Mouse (Mus musculus) neural tube, embryonic 13.5 days (tissue): ENCODE data around the gene Adgrl2. TPM values are rescaled to one million over a fixed set of nuclear protein-coding genes. Genes with fewer than 3 reads are reported as not detected.
A peak's percentile ranks its signal among the peaks of the same experiment; 100 is the strongest.

ENCODE experiments used
- ATAC-seq: fragments of 200-750 bp; cut with Nextera tagmentation; 2 replicates; pipeline ENCODE4 v1.8.0; 2017; ENCODE audit warnings: low read depth, mild to moderate bottlenecking, moderate TSS enrichment, moderate library complexity
- H3K27ac ChIP-seq: fragments of 300-500 bp; sonication (generic); replicated peaks from 2 replicates; pipeline ENCODE4 v1.5.1; 2015; ENCODE audit warnings: moderate library complexity, mild to moderate bottlenecking, inconsistent platforms
- H3K27me3 ChIP-seq: fragments of 300-500 bp; sonication (generic); 2 replicates; pipeline ENCODE4 v1.6.1; 2015; ENCODE audit warnings: mild to moderate bottlenecking, inconsistent platforms
- H3K36me3 ChIP-seq: fragments of 300-500 bp; sonication (generic); 2 replicates; pipeline ENCODE4 v1.6.1; 2015; ENCODE audit warnings: mild to moderate bottlenecking, inconsistent platforms
- H3K4me1 ChIP-seq: fragments of 300-500 bp; sonication (generic); replicated peaks from 2 replicates; pipeline ENCODE4 v1.6.1; 2015; ENCODE audit warnings: inconsistent platforms
- H3K4me2 ChIP-seq: fragments of 300-500 bp; sonication (generic); 2 replicates; pipeline ENCODE4 v1.6.1; 2015; ENCODE audit warnings: inconsistent platforms, mild to moderate bottlenecking, moderate library complexity
- H3K4me3 ChIP-seq: fragments of 300-500 bp; sonication (generic); 2 replicates; pipeline ENCODE4 v1.5.1; 2015; ENCODE audit warnings: mild to moderate bottlenecking, inconsistent platforms
- H3K9ac ChIP-seq: fragments of 300-500 bp; sonication (generic); 2 replicates; pipeline ENCODE4 v1.6.1; 2015; ENCODE audit warnings: moderate library complexity, mild to moderate bottlenecking, inconsistent platforms
- H3K9me3 ChIP-seq: fragments of 300-500 bp; sonication (generic); 2 replicates; pipeline ENCODE4 v1.6.1; 2016; ENCODE audit warnings: inconsistent platforms
- WGBS: fragments of 180-500 bp; shearing (Covaris S2); methylation state at CpG from one replicate; pipeline ENCODE4 v1.1.7; 2015; 5-methylcytosine and 5-hydroxymethylcytosine counted together
- polyA plus RNA-seq: library from polyadenylated mRNA; unstranded; fragments of >200 nt; fragmentation: Nextera tagmentation; extraction: Ambion mirVana; gene quantifications from 2 replicates; pipeline ENCODE4 v1.2.1, GENCODE M21; 2015

The Adgrl2 gene
- polyA plus RNA-seq, 1 experiment from 2014 or later: 132 TPM

- no peaks in the 10 kb centered on the region for H3K36me3 ChIP-seq
- H3K4me2 ChIP-seq: no peak overlapping the region
- H3K4me1 ChIP-seq: peaks cover 50% of the 10 kb centered on the region
- no peaks in the 10 kb centered on the region for H3K9me3 ChIP-seq
- no peak for ATAC-seq
- no peaks in the 10 kb centered on the region for H3K27me3 ChIP-seq
- H3K27ac ChIP-seq: no peak overlapping the region
- WGBS: 56% methylated on average over 13 of the region's 13 CpGs
- no peak overlapping the region for H3K4me3 ChIP-seq
- no peak overlapping the region for H3K9ac ChIP-seq
These were observed 25.3 kb downstream of the Adgrl2 start for GRCm38 (mm10) chr3:148964991-148965605.

DNA sequence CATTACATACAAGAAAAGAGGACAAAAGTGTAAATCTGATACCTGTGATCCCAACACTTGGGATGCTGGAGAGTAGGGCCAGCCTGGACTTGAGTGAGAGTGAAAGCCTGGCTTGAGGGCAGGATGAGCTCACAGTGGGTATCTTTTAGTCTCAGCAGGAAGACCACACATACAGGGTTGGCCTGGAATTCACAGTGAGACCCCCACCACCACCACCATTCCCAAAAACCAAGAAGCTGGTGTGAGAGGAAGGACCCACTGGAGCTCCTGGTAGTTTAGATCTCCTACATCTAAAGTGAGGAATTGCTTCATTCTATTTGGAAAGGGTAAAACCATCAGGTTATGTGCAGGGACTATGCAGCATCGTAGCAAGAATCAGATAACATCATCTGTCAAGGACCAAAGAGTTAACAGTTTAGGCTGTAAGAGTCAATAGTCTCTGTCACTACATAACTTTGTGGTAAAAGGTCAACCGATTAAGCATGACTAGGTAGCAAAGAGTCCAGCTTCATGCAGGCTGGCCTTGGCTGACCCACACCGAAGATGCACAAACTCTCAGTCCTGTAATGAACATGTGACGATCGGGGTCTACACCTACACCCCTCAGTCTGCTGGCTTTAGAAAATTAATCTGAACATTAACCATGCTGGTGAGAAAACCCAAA is 26.8 kb downstream of the Adgrl2 start:
- H3K27me3 ChIP-seq: no peaks in the 10 kb centered on the region
- H3K36me3 ChIP-seq: no peaks in the 10 kb centered on the region
- H3K27ac ChIP-seq: no peak overlapping the region
- H3K4me2 ChIP-seq: no peak overlapping the region
- 91% methylated on average over 5 of the region's 5 CpGs for WGBS
- no peak for ATAC-seq
- H3K4me3 ChIP-seq: no peak overlapping the region
- no peak overlapping the region for H3K9ac ChIP-seq
- H3K9me3 ChIP-seq: no peaks in the 10 kb centered on the region
- H3K4me1 ChIP-seq: peaks cover 62% of the 10 kb centered on the region

- Histone ChIP-seq H3K9ac (no peak overlapping the region), H3K9me3 (no peaks in the 10 kb centered on the region), H3K27ac (no peak overlapping the region), H3K4me3 (no peak overlapping the region), H3K4me2 (no peak overlapping the region), H3K4me1 (peaks cover 72% of the 10 kb centered on the region), H3K36me3 (no peaks in the 10 kb centered on the region), H3K27me3 (no peaks in the 10 kb centered on the region)
- ATAC-seq: no peak
- WGBS: 57% methylated on average over 5 of the region's 5 CpGs
These were observed 28.7 kb downstream of the Adgrl2 start for GRCm38 (mm10) chr3:148961611-148962010.

GRCm38 (mm10) chr3:148960751-148961289 is 29.5 kb downstream of the Adgrl2 start:
- H3K36me3 ChIP-seq: no peaks in the 10 kb centered on the region
- 81% methylated on average over 9 of the region's 9 CpGs for WGBS
- H3K9ac ChIP-seq: no peak overlapping the region
- H3K27me3 ChIP-seq: no peaks in the 10 kb centered on the region
- no peak overlapping the region for H3K4me2 ChIP-seq
- H3K27ac ChIP-seq: no peak overlapping the region
- H3K9me3 ChIP-seq: no peaks in the 10 kb centered on the region
- no peak for ATAC-seq
- H3K4me3 ChIP-seq: no peak overlapping the region
- peaks cover 73% of the 10 kb centered on the region for H3K4me1 ChIP-seq

- H3K4me1 ChIP-seq: peaks cover 71% of the 10 kb centered on the region
- 0 out of 2 replicates have a peak overlapping the region, but pooled peaks have one; percentile 23 for H3K9ac ChIP-seq
- H3K36me3 ChIP-seq: no peaks in the 10 kb centered on the region
- no peaks in the 10 kb centered on the region for H3K27me3 ChIP-seq
- no peak overlapping the region for H3K4me2 ChIP-seq
- no peak for ATAC-seq
- no peaks in the 10 kb centered on the region for H3K9me3 ChIP-seq
- no peak overlapping the region for H3K27ac ChIP-seq
- no peak overlapping the region for H3K4me3 ChIP-seq
- WGBS: 84% methylated on average over 10 of the region's 10 CpGs
These were observed 30.1 kb downstream of the Adgrl2 start for GRCm38 (mm10) chr3:148960215-148960614.

- Histone ChIP-seq H3K9me3 (no peaks in the 10 kb centered on the region), H3K27me3 (no peaks in the 10 kb centered on the region), H3K27ac (no peak overlapping the region), H3K4me3 (peak overlapping the region; percentile 22), H3K36me3 (no peaks in the 10 kb centered on the region), H3K4me2 (peak overlapping the region; percentile 56), H3K4me1 (peaks cover 65% of the 10 kb centered on the region), H3K9ac (peak overlapping the region; percentile 60)
- ATAC-seq: peak; percentile 52; the same call in 1 of the 2 replicates
- WGBS: 11% methylated on average over 15 of the region's 15 CpGs
These were observed 30.9 kb downstream of the Adgrl2 start for GRCm38 (mm10) chr3:148959327-148960025.

GRCm38 (mm10) chr3:148958714-148959113 is 31.6 kb downstream of the Adgrl2 start:
- peaks cover 62% of the 10 kb centered on the region for H3K4me1 ChIP-seq
- peak overlapping the region; percentile 12; the same call in 1 of the 2 replicates for H3K9ac ChIP-seq
- no peaks in the 10 kb centered on the region for H3K27me3 ChIP-seq
- H3K36me3 ChIP-seq: no peaks in the 10 kb centered on the region
- ATAC-seq: no peak
- WGBS: 52% methylated on average over 5 of the region's 5 CpGs
- no peaks in the 10 kb centered on the region for H3K9me3 ChIP-seq
- no peak overlapping the region for H3K27ac ChIP-seq
- peak overlapping the region; percentile 56 for H3K4me2 ChIP-seq
- no peak overlapping the region for H3K4me3 ChIP-seq

DNA sequence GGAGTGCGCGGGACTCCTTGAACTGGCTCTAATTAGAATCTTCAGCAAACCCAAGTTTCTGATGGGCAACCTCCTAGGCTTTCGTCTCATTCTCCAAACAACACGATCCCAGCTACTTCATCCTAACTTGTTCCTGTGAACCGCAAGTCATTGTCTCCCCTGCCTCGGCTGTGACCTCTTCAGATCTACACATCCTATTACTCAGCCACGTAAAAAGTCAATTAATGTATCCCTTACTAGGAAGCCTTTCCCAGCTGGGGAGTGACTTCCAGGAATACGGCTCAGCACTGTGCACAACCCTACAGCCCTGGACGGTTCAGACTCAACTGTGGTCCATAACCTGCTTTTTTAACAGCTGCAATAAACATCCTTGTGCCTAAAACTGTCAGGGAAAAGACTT is 32.2 kb downstream of the Adgrl2 start:
- no peak overlapping the region for H3K27ac ChIP-seq
- peaks cover 61% of the 10 kb centered on the region for H3K4me1 ChIP-seq
- 0 out of 2 replicates have a peak overlapping the region, but pooled peaks have one; percentile 12 for H3K9ac ChIP-seq
- no peaks in the 10 kb centered on the region for H3K9me3 ChIP-seq
- 37% methylated on average over 9 of the region's 9 CpGs for WGBS
- no peak overlapping the region for H3K4me3 ChIP-seq
- no peaks in the 10 kb centered on the region for H3K27me3 ChIP-seq
- no peak for ATAC-seq
- H3K4me2 ChIP-seq: peak overlapping the region; percentile 56; the same call in 1 of the 2 replicates
- H3K36me3 ChIP-seq: no peaks in the 10 kb centered on the region

GRCm38 (mm10) chr3:148956887-148957286 is 33.5 kb downstream of the Adgrl2 start:
- Histone ChIP-seq H3K4me2 (no peak overlapping the region), H3K9me3 (no peaks in the 10 kb centered on the region), H3K36me3 (no peaks in the 10 kb centered on the region), H3K4me3 (no peak overlapping the region), H3K9ac (no peak overlapping the region), H3K27me3 (no peaks in the 10 kb centered on the region), H3K4me1 (peaks cover 55% of the 10 kb centered on the region), H3K27ac (no peak overlapping the region)
- ATAC-seq: no peak
- 68% methylated on average over 7 of the region's 7 CpGs for WGBS

- Histone ChIP-seq H3K4me1 (peaks cover 47% of the 10 kb centered on the region), H3K4me2 (peak overlapping the region; percentile 22), H3K27ac (peak overlapping the region; percentile 10; the same call in 1 of the 2 replicates), H3K27me3 (no peaks in the 10 kb centered on the region), H3K9ac (no peak overlapping the region), H3K9me3 (no peaks in the 10 kb centered on the region), H3K4me3 (no peak overlapping the region), H3K36me3 (no peaks in the 10 kb centered on the region)
- 28% methylated on average over 8 of the region's 8 CpGs for WGBS
- 0 out of 2 replicates have a peak, but pooled peaks have one; percentile 24 for ATAC-seq
These were observed 40.6 kb downstream of the Adgrl2 start for GRCm38 (mm10) chr3:148949796-148950195.

GRCm38 (mm10) chr3:148947805-148948405 is 42.5 kb downstream of the Adgrl2 start:
- H3K4me3 ChIP-seq: no peak overlapping the region
- no peaks in the 10 kb centered on the region for H3K36me3 ChIP-seq
- H3K27me3 ChIP-seq: no peaks in the 10 kb centered on the region
- no peaks in the 10 kb centered on the region for H3K9me3 ChIP-seq
- no peak overlapping the region for H3K9ac ChIP-seq
- H3K4me2 ChIP-seq: 0 out of 2 replicates have a peak overlapping the region, but pooled peaks have one; percentile 0
- ATAC-seq: 0 out of 2 replicates have a peak, but pooled peaks have one; percentile 22
- peak overlapping the region; percentile 7; the same call in 1 of the 2 replicates for H3K27ac ChIP-seq
- H3K4me1 ChIP-seq: peaks cover 62% of the 10 kb centered on the region
- 29% methylated on average over 9 of the region's 9 CpGs for WGBS
